Mouse (Mus musculus): ENCODE data around the gene Hist1h2bq. TPM values are rescaled to one million over a fixed set of nuclear protein-coding genes. Genes with fewer than 3 reads are reported as not detected.
"Not testable (repeated sequence)": the region's sequence is repeated elsewhere in the genome, so short reads cannot be mapped to it uniquely, and the experiment has no call there.

Hist1h2bq gene
- total and polyA plus RNA-seq, 3 experiments, result 6.2 to 2,195 TPM; not detected in 1

DNA sequence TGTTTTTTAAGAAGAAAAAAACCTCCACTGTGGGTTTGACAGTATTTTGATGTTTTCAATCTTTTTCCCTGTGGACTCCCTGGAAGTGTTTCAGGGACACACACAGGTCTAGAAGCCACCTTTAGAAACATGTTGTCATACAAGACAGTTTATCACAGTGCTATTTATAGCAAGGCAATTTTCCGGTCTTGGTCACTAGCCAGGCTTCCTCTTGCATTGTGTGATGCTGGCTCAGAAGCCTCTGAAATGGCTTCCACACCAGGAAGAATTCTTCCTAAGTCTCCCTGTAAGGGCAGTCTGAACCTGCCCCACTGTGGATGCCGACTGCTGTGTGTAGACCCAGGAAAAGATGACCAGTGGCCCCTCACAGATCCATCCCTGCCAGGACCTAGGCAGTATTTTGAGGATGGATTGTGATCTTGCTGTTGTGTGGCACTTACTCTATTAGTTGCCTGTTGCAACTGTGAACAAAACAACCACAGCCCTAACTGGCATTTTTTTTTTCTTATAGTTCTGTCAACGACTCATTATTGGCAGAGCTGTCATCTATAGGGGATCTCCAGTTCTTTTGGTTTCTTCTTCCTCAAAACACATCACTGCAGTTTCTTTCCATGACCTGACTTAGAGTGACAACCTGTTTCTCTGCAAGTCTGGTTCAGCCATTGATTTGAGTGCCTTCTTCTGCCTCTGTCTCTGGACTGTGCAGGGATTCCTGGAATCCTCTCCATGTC, 42.4 kb upstream of the Hist1h2bq start:
- peak; percentile 46 for DNase-seq (ENCODE audit: low read depth, low spot score)
- peak overlapping the region; percentile 29; the same call in 1 of the 2 replicates for H3K9ac ChIP-seq (ENCODE audit: control insufficient read depth, low read depth, low read length, poor library complexity, severe bottlenecking)

DNA sequence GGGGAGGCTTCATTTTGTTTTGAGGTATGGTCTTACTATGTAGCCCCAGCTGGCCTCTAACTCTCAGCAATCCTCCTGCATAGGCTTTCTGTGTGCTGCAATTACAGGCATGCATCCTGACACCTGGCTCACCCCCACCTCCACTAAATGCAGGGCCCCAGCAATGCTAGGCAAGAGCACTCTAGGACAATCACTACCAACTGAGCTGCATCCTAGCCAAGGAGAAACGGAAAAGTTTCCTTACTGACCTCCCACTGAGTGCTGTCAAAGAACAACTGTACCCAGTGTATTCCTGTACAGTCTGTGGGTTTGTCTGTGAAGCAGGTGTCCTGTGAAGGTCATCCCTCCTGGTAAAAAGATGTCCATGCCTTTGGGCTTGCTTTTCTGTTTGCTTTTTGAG, 40.7 kb upstream of the Hist1h2bq start:
- not testable (repeated sequence) for H3K9ac ChIP-seq (ENCODE audit: control insufficient read depth, low read depth, low read length, poor library complexity, severe bottlenecking); H3K27ac ChIP-seq (ENCODE audit: control insufficient read depth, low read depth, low read length); H3K4me3 ChIP-seq (ENCODE audit: control insufficient read depth in 1 of 2, insufficient read depth in 1 of 2, low read depth in 2 of 2, low read length in 2 of 2); H3K79me2 ChIP-seq (ENCODE audit: control insufficient read depth, insufficient read depth, low read length, poor library complexity); H3K4me1 ChIP-seq (ENCODE audit: control insufficient read depth in 1 of 2, insufficient read depth in 2 of 2, low read length in 2 of 2); DNase-seq (ENCODE audit: low read depth, low spot score); H3K9me3 ChIP-seq (replicated peaks; ENCODE audit: insufficient read depth, low read length); H3K27me3 ChIP-seq (ENCODE audit: control insufficient read depth in 1 of 2, insufficient read depth in 2 of 2, low read length in 2 of 2)
- peaks cover 0 to 16% of the 10 kb centered on the region in 2 experiments; a peak in 2 of 4 replicates for H3K36me3 ChIP-seq (ENCODE audit: control insufficient read depth in 1 of 2, insufficient read depth in 2 of 2, low read length in 2 of 2)

More for the DNA sequence above, 42.4 kb upstream of the Hist1h2bq start:
- Histone ChIP-seq H3K4me1 (ENCODE audit: control insufficient read depth in 1 of 2, insufficient read depth in 2 of 2, low read length in 2 of 2) (peaks cover 0 to 17% of the 10 kb centered on the region in 2 experiments; a peak in 2 of 4 replicates), H3K9me3 (replicated peaks; ENCODE audit: insufficient read depth, low read length) (no peaks in the 10 kb centered on the region), H3K4me3 (ENCODE audit: control insufficient read depth in 1 of 2, insufficient read depth in 1 of 2, low read depth in 2 of 2, low read length in 2 of 2) (no peak overlapping the region), H3K27me3 (ENCODE audit: control insufficient read depth in 1 of 2, insufficient read depth in 2 of 2, low read length in 2 of 2) (no peaks in the 10 kb centered on the region), H3K27ac (ENCODE audit: control insufficient read depth, low read depth, low read length) (no peak overlapping the region), H3K79me2 (ENCODE audit: control insufficient read depth, insufficient read depth, low read length, poor library complexity) (no peaks in the 10 kb centered on the region), H3K36me3 (ENCODE audit: control insufficient read depth in 1 of 2, insufficient read depth in 2 of 2, low read length in 2 of 2) (peaks cover 0 to 19% of the 10 kb centered on the region in 2 experiments; a peak in 2 of 4 replicates)
- TF ChIP-seq UBTF (IDR thresholded peaks at IDR 0.05; ENCODE audit: borderline replicate concordance, insufficient read depth, low read depth, low read length), result no peak
- peak; percentile 78; the same call in 1 of the 2 replicates for TF ChIP-seq MEF2A (IDR thresholded peaks at IDR 0.05; ENCODE audit: extremely low read depth, insufficient replicate concordance, low read depth, low read length, poor library complexity, severe bottlenecking)
- no peak for TF ChIP-seq GABPA (IDR thresholded peaks at IDR 0.05; ENCODE audit: low read depth, low read length)
- no peak for TF ChIP-seq ZKSCAN1 (IDR thresholded peaks at IDR 0.05; ENCODE audit: low read depth, low read length)
- TF ChIP-seq ETS1 (IDR thresholded peaks at IDR 0.05; ENCODE audit: low read depth, low read length), result 0 out of 2 replicates have a peak, but pooled peaks have one; percentile 23
- TF ChIP-seq MXI1 (IDR thresholded peaks at IDR 0.05; ENCODE audit: low read depth, low read length), result no peak

DNA sequence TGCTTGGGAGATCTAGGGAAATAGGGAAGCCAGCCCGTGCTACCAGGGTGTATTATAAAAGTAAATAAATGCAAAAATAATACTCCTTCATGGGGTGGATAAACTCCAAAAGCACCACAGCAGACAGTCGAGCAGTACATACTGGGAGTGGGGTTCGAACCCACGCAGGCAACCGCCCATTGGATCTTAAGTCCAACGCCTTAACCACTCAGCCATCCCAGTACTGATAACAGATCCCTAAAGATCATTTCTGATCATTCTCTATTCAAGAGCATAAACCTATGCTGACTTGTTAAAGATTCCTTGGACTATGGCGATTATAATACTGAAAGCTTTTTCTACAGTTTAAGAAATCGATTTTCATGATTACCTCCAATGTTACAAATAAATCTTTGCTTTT, 37.9 kb upstream of the Hist1h2bq start:
- H3K4me3 ChIP-seq (ENCODE audit: control insufficient read depth in 1 of 2, insufficient read depth in 1 of 2, low read depth in 2 of 2, low read length in 2 of 2), result no peak overlapping the region
- H3K9ac ChIP-seq (ENCODE audit: control insufficient read depth, low read depth, low read length, poor library complexity, severe bottlenecking), result no peak overlapping the region
- peaks cover 0 to 11% of the 10 kb centered on the region in 2 experiments; a peak in 2 of 4 replicates for H3K36me3 ChIP-seq (ENCODE audit: control insufficient read depth in 1 of 2, insufficient read depth in 2 of 2, low read length in 2 of 2)
- no peaks in the 10 kb centered on the region for H3K27me3 ChIP-seq (ENCODE audit: control insufficient read depth in 1 of 2, insufficient read depth in 2 of 2, low read length in 2 of 2)
- peak; percentile 84 for DNase-seq (ENCODE audit: low read depth, low spot score)
- peaks cover 0 to 10% of the 10 kb centered on the region in 2 experiments; a peak in 2 of 4 replicates for H3K4me1 ChIP-seq (ENCODE audit: control insufficient read depth in 1 of 2, insufficient read depth in 2 of 2, low read length in 2 of 2)
- H3K9me3 ChIP-seq (replicated peaks; ENCODE audit: insufficient read depth, low read length), result no peaks in the 10 kb centered on the region
- no peak for TF ChIP-seq E2F4 (IDR thresholded peaks at IDR 0.05; ENCODE audit: borderline replicate concordance, low read depth, low read length)
- TF ChIP-seq GATA1 (IDR thresholded peaks at IDR 0.05; ENCODE audit: low read depth, low read length), result peak; percentile 84
- peak; percentile 70; the same call in 1 of the 2 replicates for TF ChIP-seq MAFK (IDR thresholded peaks at IDR 0.05; ENCODE audit: borderline replicate concordance, low read depth, low read length)
- peak; percentile 99 for TF ChIP-seq TBP (IDR thresholded peaks at IDR 0.05; ENCODE audit: low read depth, low read length)
- no peaks in the 10 kb centered on the region for H3K79me2 ChIP-seq (ENCODE audit: control insufficient read depth, insufficient read depth, low read length, poor library complexity)
- H3K27ac ChIP-seq (ENCODE audit: control insufficient read depth, low read depth, low read length), result no peak overlapping the region

DNA sequence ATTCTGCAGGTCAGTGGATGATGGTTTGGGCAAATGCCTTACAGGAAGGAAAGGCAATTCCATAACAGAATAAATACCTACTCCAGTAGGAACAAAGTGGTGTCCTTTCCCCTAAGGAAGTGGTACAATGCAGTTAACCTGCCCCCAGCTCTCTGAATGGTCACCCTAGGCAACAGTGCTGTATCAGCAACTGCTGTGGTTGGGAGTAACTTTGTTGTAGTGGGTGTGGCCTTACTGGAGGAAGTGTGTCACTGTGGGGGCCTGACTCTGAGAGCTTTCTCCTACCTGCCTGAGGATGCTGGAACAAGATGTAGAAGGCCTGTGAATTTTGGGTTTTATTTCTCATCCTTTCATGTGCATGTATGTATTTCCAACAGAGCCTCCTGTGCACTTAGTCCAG, 36.4 kb upstream of the Hist1h2bq start:
- not testable (repeated sequence) for H3K36me3 ChIP-seq (ENCODE audit: control insufficient read depth in 1 of 2, insufficient read depth in 2 of 2, low read length in 2 of 2); H3K9me3 ChIP-seq (replicated peaks; ENCODE audit: insufficient read depth, low read length); H3K27me3 ChIP-seq (ENCODE audit: control insufficient read depth in 1 of 2, insufficient read depth in 2 of 2, low read length in 2 of 2); H3K27ac ChIP-seq (ENCODE audit: control insufficient read depth, low read depth, low read length); H3K4me3 ChIP-seq (ENCODE audit: control insufficient read depth in 1 of 2, insufficient read depth in 1 of 2, low read depth in 2 of 2, low read length in 2 of 2); H3K4me1 ChIP-seq (ENCODE audit: control insufficient read depth in 1 of 2, insufficient read depth in 2 of 2, low read length in 2 of 2); DNase-seq (ENCODE audit: low read depth, low spot score); H3K9ac ChIP-seq (ENCODE audit: control insufficient read depth, low read depth, low read length, poor library complexity, severe bottlenecking); H3K79me2 ChIP-seq (ENCODE audit: control insufficient read depth, insufficient read depth, low read length, poor library complexity)

DNA sequence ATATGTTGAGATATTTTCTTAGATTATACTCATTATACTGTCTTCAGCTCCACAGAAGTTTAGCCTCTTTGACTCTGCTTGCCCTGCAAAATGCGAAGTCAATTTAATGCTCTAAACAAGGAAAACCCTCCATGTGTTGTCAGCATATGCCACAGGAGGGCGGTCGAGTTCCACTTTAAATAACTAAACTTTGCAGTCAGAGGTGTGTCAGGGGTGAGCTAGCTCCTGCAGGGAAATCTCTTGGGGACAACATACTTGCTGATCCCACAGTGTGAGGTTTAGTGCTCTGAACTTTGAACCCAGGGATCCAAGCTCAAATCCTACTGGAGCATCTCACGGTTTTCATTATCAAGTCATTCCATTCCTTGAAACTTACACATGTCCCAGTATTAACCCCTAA, 30.5 kb upstream of the Hist1h2bq start:
- H3K9me3 ChIP-seq (replicated peaks; ENCODE audit: insufficient read depth, low read length); H3K4me1 ChIP-seq (ENCODE audit: control insufficient read depth in 1 of 2, insufficient read depth in 2 of 2, low read length in 2 of 2); DNase-seq (ENCODE audit: low read depth, low spot score): not testable (repeated sequence)

More for the DNA sequence above, 30.5 kb upstream of the Hist1h2bq start:
- H3K79me2 ChIP-seq (ENCODE audit: control insufficient read depth, insufficient read depth, low read length, poor library complexity); H3K27me3 ChIP-seq (ENCODE audit: control insufficient read depth in 1 of 2, insufficient read depth in 2 of 2, low read length in 2 of 2); H3K4me3 ChIP-seq (ENCODE audit: control insufficient read depth in 1 of 2, insufficient read depth in 1 of 2, low read depth in 2 of 2, low read length in 2 of 2); H3K36me3 ChIP-seq (ENCODE audit: control insufficient read depth in 1 of 2, insufficient read depth in 2 of 2, low read length in 2 of 2); H3K9ac ChIP-seq (ENCODE audit: control insufficient read depth, low read depth, low read length, poor library complexity, severe bottlenecking); H3K27ac ChIP-seq (ENCODE audit: control insufficient read depth, low read depth, low read length): not testable (repeated sequence)

Data from MEL (cell line).